Mouse (Mus musculus): ENCODE data around the gene Lgr5.

The Lgr5 gene

DNA sequence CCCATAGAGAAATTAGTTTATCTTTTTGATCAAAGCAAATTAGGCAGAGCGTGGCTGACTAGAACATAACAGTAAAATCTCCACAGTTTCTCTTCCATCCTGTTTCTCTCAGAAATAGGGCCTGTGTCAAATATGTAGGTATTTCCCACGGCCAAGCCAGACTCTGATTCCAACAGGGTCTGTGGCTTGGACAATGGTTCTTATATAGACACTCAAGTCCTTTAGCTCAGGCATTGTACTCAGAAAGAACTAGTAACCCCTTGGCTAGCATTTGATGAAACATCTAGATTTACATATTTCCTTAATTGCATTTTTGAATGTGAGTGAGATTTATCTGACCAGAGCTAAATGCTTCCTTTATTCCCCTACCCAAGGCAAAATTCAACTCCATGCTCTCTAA lies 17.0 kb downstream of the Lgr5 start:
- DNase-seq (ENCODE audit: low spot score) = no peak

DNA sequence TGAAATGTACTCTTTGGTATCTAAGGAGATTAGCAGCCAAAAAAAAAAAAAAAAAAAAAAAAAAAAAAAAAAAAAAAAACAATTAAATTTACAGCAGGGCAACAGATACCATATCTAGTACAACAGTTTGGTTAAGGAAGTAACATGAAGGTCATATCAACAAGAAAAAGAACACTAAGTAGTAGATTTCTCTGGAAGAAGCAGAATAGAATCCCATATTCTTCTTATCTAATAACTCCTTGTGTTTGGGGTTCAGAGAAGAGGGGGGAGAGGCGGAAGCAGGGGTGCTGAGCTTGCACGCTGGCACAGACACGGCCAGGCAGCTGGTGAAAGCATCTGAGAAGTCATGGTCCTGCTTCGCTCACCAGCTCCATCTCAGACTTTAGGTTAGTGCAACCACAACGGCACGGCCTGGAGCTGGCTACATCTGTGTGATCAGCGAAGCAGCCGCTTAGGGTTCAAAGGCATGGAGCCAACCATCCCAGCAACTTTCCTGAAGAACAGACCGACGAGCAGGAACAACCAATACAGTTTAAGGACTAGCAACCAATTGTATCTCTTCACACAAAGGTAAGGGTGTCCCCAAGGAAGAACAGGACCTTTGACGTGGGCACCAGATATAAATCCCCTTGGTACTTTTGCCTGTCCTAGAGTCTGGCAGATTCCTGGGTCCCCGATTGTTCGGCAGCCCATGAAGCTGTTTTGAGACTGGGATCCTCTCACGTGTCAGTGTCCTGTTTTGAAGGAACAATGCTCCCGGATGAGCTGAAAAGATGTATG lies 17.7 kb downstream of the Lgr5 start, which contains the start of gene A930009A15Rik:
Gene A930009A15Rik (plus strand): TSS at position 275 of the 780 bp plus-strand sequence.
- no peak for DNase-seq (ENCODE audit: low spot score)

DNA sequence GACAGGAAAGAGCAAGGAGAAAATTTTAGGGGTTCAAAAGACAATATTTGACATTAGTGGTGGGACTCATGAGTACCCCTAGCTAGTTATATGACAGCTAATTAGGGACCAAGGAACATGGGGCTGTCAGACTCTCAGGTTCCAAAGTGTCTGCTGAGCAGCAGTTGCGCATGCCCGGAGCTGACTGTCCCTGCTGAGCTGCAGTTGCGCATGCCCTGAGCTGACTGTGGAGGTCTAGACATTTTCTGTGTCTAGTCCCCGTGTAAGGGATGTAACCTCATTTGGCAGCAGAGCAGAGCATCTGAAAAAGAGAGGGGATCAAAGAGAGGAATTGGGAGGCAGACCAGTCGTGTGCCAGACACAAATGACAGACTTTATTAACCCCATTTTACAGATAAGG lies 23.6 kb downstream of the Lgr5 start:
- DNase-seq (ENCODE audit: low spot score) = no peak

DNA sequence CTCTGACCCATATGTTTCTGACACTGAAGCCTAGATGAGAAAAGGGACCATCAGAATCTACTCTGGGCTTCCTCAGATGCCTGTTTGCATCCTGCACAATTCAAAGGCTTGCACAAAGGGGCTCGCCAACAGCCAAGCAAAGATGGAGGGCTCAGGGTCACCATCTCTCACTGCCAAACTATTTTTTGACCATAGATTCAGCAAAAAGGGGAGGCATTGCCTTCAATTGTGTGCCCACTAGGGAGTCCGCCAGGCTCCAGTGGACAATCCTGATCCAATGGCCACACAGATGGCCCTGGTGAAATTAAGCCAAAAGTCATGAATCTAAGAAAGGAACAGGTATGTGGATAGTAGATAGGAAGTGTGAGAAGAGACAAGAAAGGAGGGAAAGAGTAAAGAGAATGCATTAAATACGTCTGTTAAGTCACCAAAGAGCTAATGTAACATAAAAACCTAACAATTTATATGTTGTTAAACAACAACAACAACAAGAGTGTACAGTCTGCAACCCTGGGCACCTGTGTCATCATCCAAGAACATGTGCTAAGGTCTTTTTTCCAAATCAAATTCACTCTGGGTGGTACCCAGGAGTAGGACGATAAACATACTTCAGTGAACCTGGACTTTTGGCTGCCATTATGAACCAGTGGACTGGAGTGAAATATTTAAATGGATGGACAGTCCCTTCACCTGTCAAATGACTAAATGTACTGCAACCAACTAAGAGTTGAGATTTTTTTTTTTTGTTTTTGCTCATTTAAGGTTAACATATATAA lies 24.5 kb downstream of the Lgr5 start:
- no peak for DNase-seq (ENCODE audit: low spot score)

DNA sequence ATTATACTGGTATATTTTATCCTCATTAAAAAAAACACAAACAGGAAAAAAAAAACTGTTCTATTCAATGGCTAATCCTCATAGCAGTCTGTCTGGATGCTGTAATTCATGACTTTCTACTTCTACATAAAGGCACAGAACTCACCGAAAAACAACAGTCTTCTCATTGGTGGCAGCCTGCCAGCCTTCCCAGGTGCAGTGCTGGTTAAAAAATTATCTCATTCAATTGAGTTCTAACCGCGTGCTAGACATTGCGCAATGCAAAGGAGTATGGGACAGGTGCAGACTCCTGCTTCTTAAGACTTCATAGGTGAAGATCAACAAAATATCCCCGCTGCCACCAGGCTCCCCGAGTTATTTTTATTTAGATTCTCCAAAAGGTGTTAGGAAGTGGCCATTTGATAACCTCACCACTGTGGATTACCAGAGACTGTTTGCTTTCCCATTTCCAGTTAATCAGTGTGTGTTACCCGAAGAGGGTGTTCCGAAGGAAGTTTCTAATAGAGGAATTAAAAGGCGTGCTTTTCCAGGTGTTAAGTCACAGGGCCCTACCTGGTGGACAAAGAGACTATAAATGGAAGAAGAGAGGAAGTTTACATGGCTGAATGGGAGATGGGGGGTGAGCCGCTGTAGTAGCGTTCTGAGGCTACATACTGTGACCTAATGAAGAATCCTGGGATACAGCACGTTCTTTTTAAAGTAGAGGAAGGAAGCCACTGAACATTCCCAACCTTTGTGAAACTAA lies 26.3 kb downstream of the Lgr5 start:
- DNase-seq (ENCODE audit: low spot score) = no peak

DNA sequence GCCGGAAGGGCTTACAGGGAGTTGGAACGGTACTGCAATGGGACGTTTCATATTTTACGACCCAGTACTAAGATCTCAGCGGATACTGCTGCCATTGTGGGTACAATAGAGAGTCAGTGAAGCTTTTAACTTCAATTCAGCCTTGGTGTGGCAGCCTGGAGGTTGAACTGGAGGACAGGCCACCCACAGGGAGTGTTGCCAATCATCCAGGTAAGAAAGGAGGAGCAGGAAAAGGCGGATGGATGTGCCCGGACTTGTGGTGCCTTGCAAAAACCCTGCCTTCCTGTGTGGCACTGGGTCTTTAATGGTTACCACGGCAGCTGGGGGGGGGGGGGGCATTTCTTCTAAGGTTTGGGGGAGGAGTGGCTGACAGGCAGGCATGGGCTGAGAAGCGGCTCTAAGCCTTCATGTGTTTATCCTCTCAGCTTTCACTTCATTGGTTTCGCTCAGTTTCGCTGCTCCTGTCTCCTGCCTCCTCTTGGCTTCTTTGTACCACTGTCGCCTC lies 30.8 kb downstream of the Lgr5 start:
- no peak for DNase-seq (ENCODE audit: low spot score)

DNA sequence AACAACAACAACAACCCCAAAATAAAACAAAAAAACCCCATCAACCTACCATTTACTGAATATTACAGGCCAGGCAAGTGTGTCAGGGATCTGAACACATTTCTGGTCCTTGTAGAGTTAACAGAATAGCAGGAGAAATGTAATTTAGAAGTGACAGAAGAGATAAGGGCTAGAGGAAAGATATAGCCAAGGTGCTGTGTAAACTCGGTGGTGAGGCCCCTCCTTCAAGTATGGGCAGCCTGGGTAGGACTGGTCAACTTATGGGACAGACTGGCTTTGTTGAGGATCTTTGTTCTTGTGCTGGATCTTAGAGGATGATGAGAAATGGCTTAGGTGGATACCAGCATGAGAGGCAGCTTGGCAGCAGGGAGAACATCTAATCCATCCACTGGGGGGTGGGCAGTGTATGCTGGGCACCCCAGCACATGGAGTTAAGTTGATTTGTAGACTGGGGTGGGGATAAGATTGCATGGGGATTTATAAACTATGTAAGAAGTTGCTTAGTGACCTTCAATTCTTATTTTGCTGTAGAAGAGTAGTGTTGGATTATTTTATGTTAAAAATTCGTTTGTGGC lies 32.3 kb downstream of the Lgr5 start:
- no peak for DNase-seq (ENCODE audit: low spot score)

DNA sequence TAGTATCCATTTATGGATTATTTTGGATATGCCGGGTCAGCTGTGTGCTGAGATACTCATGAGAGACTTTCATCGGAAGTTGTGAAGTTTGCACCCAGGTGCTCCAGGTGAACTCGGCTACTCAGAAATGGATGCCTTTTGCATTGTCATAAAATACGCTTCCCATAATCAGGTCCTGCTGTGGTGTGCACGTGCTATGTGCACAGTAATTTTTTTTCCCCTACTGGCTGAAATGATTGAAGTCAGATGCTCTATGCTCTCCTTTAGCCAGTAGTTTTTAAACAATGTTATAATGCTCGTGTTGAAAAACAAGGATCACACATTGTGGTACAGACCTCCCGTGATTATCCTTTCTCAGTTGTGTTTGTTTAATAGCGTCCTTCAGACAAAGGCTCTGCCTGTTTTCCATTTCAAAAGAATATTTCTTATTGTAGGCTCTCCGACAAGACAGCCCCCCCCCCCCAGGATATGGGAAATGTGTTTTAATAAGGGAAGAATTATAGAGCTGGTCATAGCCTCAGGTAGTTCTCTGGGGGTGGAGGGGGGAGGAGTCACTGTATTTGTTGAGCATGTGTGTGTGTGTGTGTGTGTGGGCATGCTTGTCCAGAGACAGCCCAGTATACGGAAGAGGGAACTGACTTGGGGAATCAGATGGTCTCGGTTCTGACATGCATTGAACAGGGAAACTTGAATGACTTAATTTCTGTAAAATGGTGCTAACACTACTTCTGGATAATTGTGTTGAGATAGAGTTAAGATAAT lies 34.0 kb downstream of the Lgr5 start:
- DNase-seq (ENCODE audit: low spot score) = no peak

DNA sequence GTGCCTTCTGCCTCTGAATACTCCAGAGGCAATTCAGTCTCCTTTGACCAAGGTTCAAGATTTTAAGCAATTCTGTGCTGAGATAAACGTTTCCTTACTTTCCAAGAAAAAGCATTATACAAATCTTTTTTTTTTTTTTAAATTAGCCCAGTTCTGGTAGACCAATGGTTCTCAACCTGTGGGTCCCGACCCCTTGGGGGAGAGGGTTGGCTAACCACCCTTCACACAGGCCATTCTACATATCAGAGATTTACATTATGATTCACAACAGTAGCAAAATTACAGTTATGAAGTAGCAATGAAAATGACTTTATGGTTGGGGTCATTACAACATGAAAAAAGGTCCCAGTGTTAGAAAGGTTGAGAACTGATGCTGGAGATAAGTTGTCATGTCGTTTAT lies 36.5 kb downstream of the Lgr5 start:
- DNase-seq (ENCODE audit: low spot score) = no peak

DNA sequence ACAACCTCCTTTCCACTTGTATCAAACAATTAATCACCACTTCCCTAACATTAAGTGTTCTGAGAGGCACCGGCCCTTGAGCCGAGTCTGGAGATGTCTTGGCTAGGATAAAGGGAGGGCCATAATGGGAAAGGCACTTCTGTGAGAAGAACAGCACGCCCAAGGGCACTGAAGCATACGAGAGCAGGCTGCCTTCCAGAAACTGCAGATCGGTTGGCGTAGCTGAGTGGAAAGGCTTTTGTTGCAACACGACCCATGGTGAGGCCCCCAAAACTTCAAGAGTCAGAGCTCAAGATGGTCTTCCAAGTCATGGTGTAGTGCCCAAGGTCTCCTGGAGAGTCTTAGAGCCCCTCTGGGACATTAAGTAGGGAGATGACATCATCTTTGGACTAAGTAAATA lies 37.3 kb downstream of the Lgr5 start:
- no peak for DNase-seq (ENCODE audit: low spot score)

DNA sequence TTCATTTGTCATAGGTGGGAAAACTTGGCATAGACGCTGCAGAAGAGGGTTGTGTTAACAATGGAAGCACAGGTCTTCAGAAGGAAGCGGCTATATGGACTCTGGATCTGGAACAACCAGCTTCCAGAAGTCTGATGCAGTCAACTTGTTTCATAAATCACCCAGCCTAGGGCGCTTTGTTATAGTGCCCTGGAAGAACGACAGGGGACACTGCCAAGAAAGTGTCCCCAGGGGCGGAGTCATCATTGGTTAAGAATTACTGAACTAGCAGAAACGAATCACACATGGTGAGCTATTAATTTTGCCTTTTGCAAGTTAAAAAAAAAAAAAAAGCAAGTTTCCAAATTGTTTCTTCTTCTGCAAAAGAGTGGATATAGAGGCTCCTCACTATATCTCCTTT lies 44.7 kb downstream of the Lgr5 start:
- no peak for DNase-seq (ENCODE audit: low spot score)

DNA sequence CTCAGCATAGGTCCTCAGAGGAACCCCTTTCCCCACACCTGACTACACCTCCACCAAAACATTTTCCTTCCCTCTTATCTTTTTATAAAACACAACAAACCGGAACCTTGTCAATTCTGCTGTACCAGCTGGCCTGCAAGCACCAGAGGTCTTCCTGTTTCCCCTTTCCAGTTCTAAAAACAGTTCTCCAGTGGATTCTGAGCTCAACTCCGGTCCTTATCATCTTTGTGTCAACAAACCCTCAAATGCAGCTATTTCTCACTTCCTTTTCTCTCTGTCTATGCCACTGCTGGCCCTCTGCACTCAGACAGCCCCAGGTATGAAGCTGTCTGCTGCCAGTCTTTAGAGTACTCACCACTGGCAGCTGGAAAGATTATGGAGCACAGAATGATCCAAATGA lies 56.8 kb downstream of the Lgr5 start:
- no peak for DNase-seq (ENCODE audit: low spot score)

DNA sequence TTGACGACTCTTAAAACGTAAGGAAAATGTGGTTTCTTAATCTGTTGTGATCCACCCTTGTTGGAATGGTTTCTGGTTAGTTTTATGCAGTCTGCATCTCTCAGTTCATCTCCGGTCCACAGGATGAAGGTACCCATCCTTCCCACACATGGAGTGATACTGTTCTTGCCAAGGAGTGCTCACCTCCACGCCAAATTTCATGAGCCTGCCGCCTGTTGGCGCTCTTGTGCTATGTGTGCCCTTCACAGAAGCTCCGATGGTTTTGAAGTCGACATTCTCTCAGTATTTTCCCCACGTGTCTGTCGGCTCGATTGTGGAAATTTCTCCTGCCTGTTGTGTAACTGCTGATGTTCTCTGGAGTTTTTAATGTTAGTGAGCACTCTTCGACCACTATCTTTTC lies 57.8 kb downstream of the Lgr5 start:
- DNase-seq (ENCODE audit: low spot score) = no peak

DNA sequence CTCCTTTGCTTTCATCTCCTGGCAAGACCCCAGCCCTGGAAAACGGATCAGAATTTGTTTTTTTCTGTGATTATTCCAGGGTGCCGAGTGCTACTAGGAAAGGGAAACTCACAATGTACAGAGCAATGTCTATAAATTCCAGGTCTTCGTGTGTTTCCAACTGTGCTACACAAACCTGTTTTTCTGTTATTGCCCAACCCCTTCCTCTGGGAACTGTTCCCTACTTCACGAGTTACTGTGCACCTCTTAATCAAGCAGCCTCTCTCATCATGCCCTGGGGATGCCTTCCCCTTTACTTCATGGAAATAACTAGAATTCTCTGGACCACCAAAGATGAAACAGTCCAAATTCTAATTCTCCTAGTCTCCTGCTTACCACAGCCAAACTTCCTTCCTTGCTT lies 58.7 kb downstream of the Lgr5 start:
- DNase-seq (ENCODE audit: low spot score) = no peak

DNA sequence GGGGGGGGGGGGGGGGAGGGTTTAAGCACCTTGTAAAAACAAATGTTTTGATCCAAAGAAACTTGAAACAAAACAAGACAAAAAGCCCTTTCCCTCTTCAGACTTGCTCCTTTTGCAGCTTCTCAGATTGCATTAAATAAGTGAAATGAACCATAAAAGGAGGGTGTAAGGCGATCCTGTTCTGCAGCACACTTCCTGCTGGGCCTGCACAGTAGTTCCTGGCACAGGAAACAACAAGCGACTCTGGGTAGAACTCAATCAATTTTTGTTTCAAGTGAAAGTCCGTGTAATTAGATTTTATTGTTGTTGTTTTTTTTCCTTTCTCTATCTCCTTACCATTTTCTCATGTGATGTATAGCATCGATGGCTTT lies 66.5 kb downstream of the Lgr5 start:
- peak; percentile 35 for DNase-seq (ENCODE audit: low spot score)

DNA sequence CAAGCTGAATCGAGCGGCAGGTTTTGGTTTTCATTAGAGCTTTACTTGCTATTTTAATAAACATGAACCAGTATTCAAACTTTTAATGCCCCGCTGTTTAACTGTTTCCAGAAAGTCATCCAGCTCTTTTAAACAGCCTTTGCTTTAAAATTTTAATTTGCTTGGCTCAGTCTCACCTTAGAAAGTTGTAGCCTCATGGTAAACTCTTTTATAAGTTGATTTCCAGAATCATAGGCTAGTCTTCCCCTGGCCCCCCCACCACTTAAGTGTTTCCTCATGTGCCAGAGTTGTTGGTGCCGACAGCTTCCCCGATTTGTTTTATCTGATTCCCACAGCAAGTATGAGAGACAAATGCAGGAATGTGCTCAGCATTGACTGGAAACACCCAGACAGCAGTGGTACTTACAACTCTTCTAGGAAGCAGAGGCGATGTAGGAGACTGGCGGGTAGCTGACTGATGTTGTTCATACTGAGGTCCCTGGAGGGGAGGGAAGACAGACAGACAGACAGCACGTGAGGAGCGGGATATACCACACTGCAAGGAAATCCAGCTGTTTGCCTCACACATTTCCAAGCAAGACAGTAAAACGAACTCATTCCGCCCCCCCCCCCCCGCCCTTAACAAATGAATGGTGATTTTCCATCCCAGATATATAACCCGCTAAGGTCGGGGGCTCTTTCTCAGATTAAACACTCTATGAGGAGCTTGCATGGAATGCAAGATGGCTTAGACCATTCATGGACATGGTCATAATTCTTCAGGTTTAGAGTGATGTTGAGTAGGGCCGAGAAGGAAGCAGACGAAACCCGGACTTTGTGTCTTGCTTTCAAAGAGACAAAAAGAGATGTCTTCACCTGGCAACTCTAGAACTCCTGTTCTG lies 67.1 kb downstream of the Lgr5 start:
- DNase-seq (ENCODE audit: low spot score) = no peak

DNA sequence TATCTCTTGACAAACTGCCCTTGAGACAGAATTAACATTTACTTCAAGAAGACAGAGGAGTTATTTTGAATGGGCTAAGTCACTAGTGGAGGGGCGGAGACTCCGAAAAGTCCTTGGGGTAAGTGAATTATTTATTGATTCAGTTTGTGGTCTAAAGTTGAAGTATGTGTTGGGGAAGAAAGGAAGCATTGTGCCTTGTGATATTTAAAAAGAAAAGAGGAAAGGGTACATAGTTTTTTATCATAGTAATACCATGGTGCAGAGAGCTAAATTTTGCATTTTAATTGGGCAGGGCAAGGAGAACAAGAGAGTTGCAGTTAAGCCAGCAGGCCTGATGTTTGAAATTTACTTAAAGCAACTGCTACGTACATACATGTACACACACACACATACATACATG lies 68.7 kb downstream of the Lgr5 start:
- no peak for DNase-seq (ENCODE audit: low spot score)

DNA sequence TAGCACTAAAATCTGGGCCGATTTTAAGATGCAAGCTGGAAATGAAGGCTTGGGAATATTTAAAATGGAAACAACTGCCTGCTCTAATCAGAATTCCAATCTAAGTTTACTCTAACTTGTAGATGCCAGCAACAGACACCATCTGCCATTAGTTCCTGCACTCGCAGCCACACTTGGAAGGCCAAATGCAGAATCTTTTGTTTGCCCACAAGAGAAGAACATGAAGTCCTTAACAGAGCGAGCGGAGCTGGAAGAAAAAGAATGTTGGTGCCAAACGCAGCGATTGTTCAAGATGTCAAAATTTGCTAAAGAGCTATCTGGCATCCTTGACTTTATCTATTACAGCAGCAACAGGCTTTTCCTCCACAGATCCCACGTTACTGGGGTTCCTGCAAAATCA lies 72.1 kb downstream of the Lgr5 start:
- no peak for DNase-seq (ENCODE audit: low spot score)

DNA sequence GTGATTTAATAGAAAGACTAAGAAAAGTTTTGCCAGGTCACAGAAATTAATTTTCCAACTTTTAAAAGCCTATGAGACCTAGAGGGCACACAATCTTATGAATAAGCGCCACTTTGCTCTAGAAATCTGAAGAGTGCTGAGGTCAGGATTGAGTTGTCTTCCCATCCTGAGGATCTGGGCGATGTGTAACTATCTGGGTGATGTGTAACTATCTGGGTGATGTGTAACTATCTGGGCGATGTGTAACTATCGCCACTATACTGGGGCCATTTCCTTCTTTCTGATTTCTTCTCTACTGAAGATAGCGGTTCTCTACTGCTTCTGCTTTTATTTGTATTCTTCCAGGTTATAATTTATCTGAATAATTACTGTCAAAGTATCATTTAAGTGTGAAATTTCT lies 76.6 kb downstream of the Lgr5 start:
- no peak for DNase-seq (ENCODE audit: low spot score)

DNA sequence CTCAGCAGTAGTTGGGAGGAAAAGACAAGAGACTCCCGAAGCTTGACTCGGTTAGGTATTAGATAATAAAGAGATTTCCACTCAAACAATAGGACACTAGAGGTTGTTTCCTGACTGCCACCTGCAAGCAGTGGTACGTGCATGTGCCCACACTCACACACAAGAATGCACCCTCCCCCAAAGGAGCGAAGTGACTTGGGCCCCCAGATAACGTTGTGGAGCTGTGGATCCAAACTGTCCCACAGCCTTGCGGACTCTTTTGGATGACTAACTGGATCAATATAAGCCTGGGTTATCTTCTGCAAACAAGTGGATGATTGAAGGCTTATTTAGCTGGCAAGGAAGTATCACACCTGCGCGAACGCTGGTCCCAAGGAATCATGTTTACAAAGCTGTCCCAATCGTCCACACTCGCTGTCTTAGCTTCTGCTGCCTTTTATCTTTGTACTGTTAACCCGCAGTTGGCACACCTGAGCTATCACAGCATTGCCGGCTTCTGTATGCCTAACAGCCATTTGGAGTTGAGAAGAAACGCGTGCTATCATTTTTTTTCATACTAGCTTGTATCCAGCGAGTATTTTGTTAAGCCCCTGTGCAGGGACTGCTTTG lies 81.8 kb downstream of the Lgr5 start:
- DNase-seq (ENCODE audit: low spot score) = no peak
